Mouse (Mus musculus): ENCODE measurements around the gene Ube2m. TPM values are rescaled to one million over a fixed set of nuclear protein-coding genes. Genes with fewer than 3 reads are reported as not detected.

Gene Ube2m
- polyA plus RNA-seq, 1 experiment from 2014 or later = 180 TPM

Other genes with a start within 250 kb of the Ube2m start
- 5.6 and 6.6 TPM in 2 replicates for gene Zscan18, start 234.6 kb downstream of the Ube2m start, polyA plus RNA-seq (2014; fragmentation: Nextera tagmentation; extraction: Ambion mirVana)
- 13.6 and 14.8 TPM in 2 replicates for gene Zfp329, start 219.4 kb downstream of the Ube2m start, polyA plus RNA-seq (2014; fragmentation: Nextera tagmentation; extraction: Ambion mirVana)
- 22.6 and 22.7 TPM in 2 replicates for gene Zfp110, start 203.5 kb downstream of the Ube2m start, polyA plus RNA-seq (2014; fragmentation: Nextera tagmentation; extraction: Ambion mirVana)
- gene Zfp128, start 157.1 kb downstream of the Ube2m start, polyA plus RNA-seq (2014; fragmentation: Nextera tagmentation; extraction: Ambion mirVana) = 3.5 and 3.8 TPM in 2 replicates
- 12.7 TPM in 2 replicates for gene Zscan22, start 140.5 kb downstream of the Ube2m start, polyA plus RNA-seq (2014; fragmentation: Nextera tagmentation; extraction: Ambion mirVana)
- gene Rps5, start 116.0 kb downstream of the Ube2m start, polyA plus RNA-seq (2014; fragmentation: Nextera tagmentation; extraction: Ambion mirVana) = 660 and 762 TPM in 2 replicates
- gene Rnf225, start 110.9 kb downstream of the Ube2m start, polyA plus RNA-seq (2014; fragmentation: Nextera tagmentation; extraction: Ambion mirVana) = 0.30 and 0.45 TPM in 2 replicates
- gene Zfp324, start 72.4 kb downstream of the Ube2m start, polyA plus RNA-seq (2014; fragmentation: Nextera tagmentation; extraction: Ambion mirVana) = 6.1 and 6.3 TPM in 2 replicates
- gene Zfp446, start 60.4 kb downstream of the Ube2m start, polyA plus RNA-seq (2014; fragmentation: Nextera tagmentation; extraction: Ambion mirVana) = 4.4 and 5.2 TPM in 2 replicates
- gene Slc27a5, start 40.1 kb downstream of the Ube2m start, polyA plus RNA-seq (2014; fragmentation: Nextera tagmentation; extraction: Ambion mirVana) = 0.08 TPM in 1 of 2 replicates, not detected in the other
- 210 and 224 TPM in 2 replicates for gene Trim28, start 39.2 kb downstream of the Ube2m start, polyA plus RNA-seq (2014; fragmentation: Nextera tagmentation; extraction: Ambion mirVana)
- gene Zbtb45, start 28.2 kb downstream of the Ube2m start, polyA plus RNA-seq (2014; fragmentation: Nextera tagmentation; extraction: Ambion mirVana) = 12.8 and 17.2 TPM in 2 replicates
- 153 and 165 TPM in 2 replicates for gene Chmp2a, start 3.5 kb downstream of the Ube2m start, polyA plus RNA-seq (2014; fragmentation: Nextera tagmentation; extraction: Ambion mirVana)
- gene Mzf1, start 16.5 kb upstream of the Ube2m start, polyA plus RNA-seq (2014; fragmentation: Nextera tagmentation; extraction: Ambion mirVana) = 1.4 and 1.8 TPM in 2 replicates
- not detected in 2 replicates for gene Vmn1r85, start 56.9 kb upstream of the Ube2m start, polyA plus RNA-seq (2014; fragmentation: Nextera tagmentation; extraction: Ambion mirVana)
- gene Vmn1r86, start 81.6 kb upstream of the Ube2m start, polyA plus RNA-seq (2014; fragmentation: Nextera tagmentation; extraction: Ambion mirVana) = not detected in 2 replicates
- gene Vmn1r87, start 101.9 kb upstream of the Ube2m start, polyA plus RNA-seq (2014; fragmentation: Nextera tagmentation; extraction: Ambion mirVana) = not detected in 2 replicates
- gene Vmn1r88, start 121.3 kb upstream of the Ube2m start, polyA plus RNA-seq (2014; fragmentation: Nextera tagmentation; extraction: Ambion mirVana) = not detected in 2 replicates
- not detected in 2 replicates for gene Vmn1r89, start 174.7 kb upstream of the Ube2m start, polyA plus RNA-seq (2014; fragmentation: Nextera tagmentation; extraction: Ambion mirVana)
- gene Lig1, start 239.0 kb upstream of the Ube2m start, polyA plus RNA-seq (2014; fragmentation: Nextera tagmentation; extraction: Ambion mirVana) = 53.4 and 57.5 TPM in 2 replicates
- gene Zswim9, start 240.4 kb upstream of the Ube2m start, polyA plus RNA-seq (2014; fragmentation: Nextera tagmentation; extraction: Ambion mirVana) = 3.3 and 4.2 TPM in 2 replicates